Mouse (Mus musculus) liver, postnatal 0 days (tissue): Measurements from ENCODE around the gene Exo5.

Experiments
- CTCF ChIP-seq: sonication (generic); IDR thresholded peaks from 2 replicates; pipeline ENCODE4 v1.5.1; 2016; ENCODE audit warnings: antibody characterized with exemption, low read depth
- EP300 ChIP-seq: IDR thresholded peaks from 2 replicates; pipeline ENCODE4 v1.6.1; 2016; ENCODE audit warnings: antibody characterized with exemption, low read depth, mild to moderate bottlenecking

DNA sequence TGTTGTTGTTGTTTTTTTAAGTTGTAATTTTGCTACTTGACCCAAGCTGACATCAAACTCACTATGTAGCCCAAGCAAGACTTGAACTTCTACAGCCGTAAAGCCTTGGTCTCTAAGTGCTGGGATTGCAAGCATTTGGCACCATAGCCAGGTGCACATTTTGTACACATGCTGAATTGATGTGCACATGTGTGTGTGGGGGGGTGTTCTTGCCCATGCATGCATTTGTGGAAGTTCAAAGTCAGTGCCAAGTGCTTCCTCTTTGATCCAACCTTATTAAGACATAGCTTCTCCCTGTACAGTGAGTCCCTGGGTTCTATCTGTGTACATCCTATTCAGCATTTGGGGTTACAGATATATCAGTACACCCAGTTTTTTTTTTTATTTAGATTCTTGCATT, 30.8 kb upstream of the Exo5 start:
- TF ChIP-seq CTCF (no peak), EP300 (no peak)
